Mouse (Mus musculus): ENCODE results near the gene Bola2.

- TF ChIP-seq CTCF (conservative IDR thresholded peaks at IDR 0.05; ENCODE audit: insufficient read depth, insufficient read length, low read depth, low read length): no peak
- TF ChIP-seq POLR2A (IDR thresholded peaks at IDR 0.05; ENCODE audit: low read depth, low read length): no peak
These were observed 7.9 kb downstream of the Bola2 start for GRCm38 (mm10) chr7:126702861-126703756.

Data from kidney, adult 2 months (tissue).